ENCODE assay signal across 9 mouse cellular contexts in the genomic region with DNA sequence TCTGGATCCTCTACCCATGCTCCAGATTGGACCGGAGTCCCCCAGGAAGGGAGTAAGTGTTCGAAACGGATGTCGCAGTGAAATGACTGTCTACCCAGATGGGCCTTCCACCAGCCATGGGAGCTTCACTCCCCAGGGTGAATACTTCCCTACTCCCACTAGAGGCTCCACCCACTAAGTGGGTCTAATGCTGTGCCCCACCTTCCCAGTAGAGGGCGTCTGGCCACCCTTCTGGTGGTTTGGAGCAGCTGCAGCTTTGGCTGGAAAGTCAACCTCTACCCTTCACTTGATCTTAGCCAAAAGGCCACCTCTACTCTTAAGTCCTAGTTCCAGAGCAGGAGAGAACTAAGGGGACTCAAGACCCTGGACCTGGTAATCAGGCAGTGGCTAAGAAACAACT. TPM values are rescaled to one million over a fixed set of nuclear protein-coding genes. Genes with fewer than 3 reads are reported as not detected.
DNase-seq lines count a peak whose midpoint lies in the region; ATAC-seq lines count a peak whose summit lies in the region.
"Had no signal": no experiment of that assay in that cellular context is flagged by ENCODE, and none has a peak within 500 bp of the region (broad histone marks: within the 10 kb centered on the region; RNA-seq: fewer than 3 reads in every experiment).

No protein-coding gene starts in this region.

- DNase-seq in midbrain, embryonic 14.5 days, result peak; percentile 22
- peak; percentile 6 for DNase-seq in T-cell, adult 2 months (ENCODE audit: low spot score)
- peak; percentile 53 for DNase-seq in c-Kit-positive CD71-negative TER-119-negative erythroid progenitor cells, embryonic 14.5 days (ENCODE audit: low read depth)
- peak; percentile 34 to 56 for DNase-seq in heart, postnatal 10 days
- DNase-seq in thymus, postnatal 0 days (ENCODE audit: low spot score), result peak; percentile 72

- H3K4me1 ChIP-seq in midbrain, embryonic 14.5 days (ENCODE audit: control insufficient read depth, insufficient read depth, low read length), result no peaks in the 10 kb centered on the region
- no peaks in the 10 kb centered on the region for H3K4me1 ChIP-seq in midbrain, embryonic 16.5 days (ENCODE audit: control insufficient read depth, insufficient read depth, low read length)
- no peaks in the 10 kb centered on the region for H3K4me1 ChIP-seq in lung, embryonic 16.5 days (replicated peaks; ENCODE audit: control insufficient read depth, insufficient read depth, low read length)
- H3K4me1 ChIP-seq: stomach, embryonic 15.5 days had no signal

- ATAC-seq in midbrain, embryonic 14.5 days (ENCODE audit: low FRiP score, low TSS enrichment), result no peak
- ATAC-seq in midbrain, embryonic 16.5 days, result no peak
- ATAC-seq in lung, embryonic 16.5 days (ENCODE audit: low read depth), result 0 out of 2 replicates have a peak, but pooled peaks have one; percentile 38

- H3K9me3 ChIP-seq in midbrain, embryonic 14.5 days (ENCODE audit: control insufficient read depth, low read length), result no peaks in the 10 kb centered on the region
- H3K9me3 ChIP-seq in midbrain, embryonic 16.5 days (replicated peaks; ENCODE audit: control insufficient read depth, low read length, poor library complexity, severe bottlenecking), result no peaks in the 10 kb centered on the region
- H3K9me3 ChIP-seq in lung, embryonic 16.5 days (ENCODE audit: control insufficient read depth, low read length), result no peaks in the 10 kb centered on the region
- H3K9me3 ChIP-seq: stomach, embryonic 15.5 days had no signal

- no peak overlapping the region for H3K4me3 ChIP-seq in midbrain, embryonic 14.5 days (replicated peaks; ENCODE audit: low read depth, low read length)
- no peak overlapping the region for H3K4me3 ChIP-seq in midbrain, embryonic 16.5 days (ENCODE audit: low read depth, low read length)
- no peak overlapping the region for H3K4me3 ChIP-seq in lung, embryonic 16.5 days (ENCODE audit: low read length)
- H3K4me3 ChIP-seq: stomach, embryonic 15.5 days had no signal

- no peaks in the 10 kb centered on the region for H3K27me3 ChIP-seq in midbrain, embryonic 14.5 days (ENCODE audit: control insufficient read depth, insufficient read depth, low read length)
- no peaks in the 10 kb centered on the region for H3K27me3 ChIP-seq in midbrain, embryonic 16.5 days (ENCODE audit: control insufficient read depth, insufficient read depth, low read depth, low read length)
- H3K27me3 ChIP-seq in lung, embryonic 16.5 days (ENCODE audit: control insufficient read depth, insufficient read depth, low read depth, low read length), result no peaks in the 10 kb centered on the region
- H3K27me3 ChIP-seq: stomach, embryonic 15.5 days had no signal

- no peak overlapping the region for H3K27ac ChIP-seq in midbrain, embryonic 14.5 days (replicated peaks; ENCODE audit: low read depth, low read length)
- H3K27ac ChIP-seq in midbrain, embryonic 16.5 days (ENCODE audit: low read length), result no peak overlapping the region
- H3K27ac ChIP-seq in lung, embryonic 16.5 days (ENCODE audit: low read length), result no peak overlapping the region
- H3K27ac ChIP-seq: stomach, embryonic 15.5 days had no signal

- H3K36me3 ChIP-seq in midbrain, embryonic 14.5 days (ENCODE audit: control insufficient read depth, insufficient read depth, low read length), result peaks cover 5% of the 10 kb centered on the region; the same call in 1 of the 2 replicates
- peaks cover 6% of the 10 kb centered on the region; the same call in 1 of the 2 replicates for H3K36me3 ChIP-seq in midbrain, embryonic 16.5 days (ENCODE audit: control insufficient read depth, insufficient read depth, low read length)
- H3K36me3 ChIP-seq in lung, embryonic 16.5 days (ENCODE audit: control insufficient read depth, insufficient read depth, low read length), result no peaks in the 10 kb centered on the region
- H3K36me3 ChIP-seq: stomach, embryonic 15.5 days had no signal

- no peak overlapping the region for H3K9ac ChIP-seq in midbrain, embryonic 14.5 days (replicated peaks; ENCODE audit: low read length)
- H3K9ac ChIP-seq in midbrain, embryonic 16.5 days (ENCODE audit: low read depth, low read length), result no peak overlapping the region
- H3K9ac ChIP-seq in lung, embryonic 16.5 days (ENCODE audit: low read length), result no peak overlapping the region
- H3K9ac ChIP-seq: stomach, embryonic 15.5 days had no signal

- no peak overlapping the region for H3K4me2 ChIP-seq in midbrain, embryonic 14.5 days (ENCODE audit: low read length)
- H3K4me2 ChIP-seq in midbrain, embryonic 16.5 days (ENCODE audit: low read length), result no peak overlapping the region
- H3K4me2 ChIP-seq in lung, embryonic 16.5 days (ENCODE audit: low read depth, low read length), result no peak overlapping the region
- H3K4me2 ChIP-seq: stomach, embryonic 15.5 days had no signal

- intact Hi-C loops in heart, postnatal 10 days (cut with DNase I), result no loop called here

- 61% methylated on average over 5 of the region's 5 CpGs for WGBS in midbrain, embryonic 14.5 days
- WGBS in midbrain, embryonic 16.5 days, result 62% methylated on average over 5 of the region's 5 CpGs
- WGBS in lung, embryonic 16.5 days, result 69% methylated on average over 5 of the region's 5 CpGs

RNA-seq across cellular contexts. Expression of gene Gprin2, which starts 12.8 kb away (rescaled TPM):
- polyA plus RNA-seq in midbrain, embryonic 14.5 days (2014; fragmentation: Nextera tagmentation; extraction: Ambion mirVana), result 5.7 and 6.8 TPM in 2 replicates
- 8.5 and 8.7 TPM in 2 replicates for polyA plus RNA-seq in midbrain, embryonic 16.5 days (2015; fragmentation: Nextera tagmentation; extraction: Ambion mirVana)
- under 1 TPM; 0.17 to 0.34 TPM for total RNA-seq in heart, postnatal 10 days (2021)
- polyA plus RNA-seq in lung, embryonic 16.5 days (2015; fragmentation: Nextera tagmentation; extraction: Ambion mirVana), result 0.21 and 0.30 TPM in 2 replicates
- polyA plus RNA-seq in thymus, postnatal 0 days (2015; fragmentation: Nextera tagmentation; extraction: Ambion mirVana), result 0.09 and 0.14 TPM in 2 replicates

RNA-seq across cellular contexts. Expression of gene Syt15, which starts 30.8 kb away (rescaled TPM):
- 0.28 and 0.42 TPM in 2 replicates for polyA plus RNA-seq in midbrain, embryonic 14.5 days (2014; fragmentation: Nextera tagmentation; extraction: Ambion mirVana)
- 0.63 and 0.68 TPM in 2 replicates for polyA plus RNA-seq in midbrain, embryonic 16.5 days (2015; fragmentation: Nextera tagmentation; extraction: Ambion mirVana)
- total RNA-seq in heart, postnatal 10 days (2021), result 1 to 10 TPM; 1.3 to 1.6 TPM
- 0.87 and 1.0 TPM in 2 replicates for polyA plus RNA-seq in lung, embryonic 16.5 days (2015; fragmentation: Nextera tagmentation; extraction: Ambion mirVana)
- polyA plus RNA-seq in thymus, postnatal 0 days (2015; fragmentation: Nextera tagmentation; extraction: Ambion mirVana), result 0.22 and 0.38 TPM in 2 replicates

RNA-seq across cellular contexts. Expression of gene Npy4r, which starts 36.3 kb away (rescaled TPM):
- polyA plus RNA-seq in midbrain, embryonic 14.5 days (2014; fragmentation: Nextera tagmentation; extraction: Ambion mirVana), result 0.13 and 0.18 TPM in 2 replicates
- 0.19 and 0.23 TPM in 2 replicates for polyA plus RNA-seq in midbrain, embryonic 16.5 days (2015; fragmentation: Nextera tagmentation; extraction: Ambion mirVana)
- total RNA-seq in heart, postnatal 10 days (2021), result under 1 TPM; 0.12 TPM
- 0.05 and 0.20 TPM in 2 replicates for polyA plus RNA-seq in lung, embryonic 16.5 days (2015; fragmentation: Nextera tagmentation; extraction: Ambion mirVana)
- 0.08 TPM in 1 of 2 replicates, not detected in the other for polyA plus RNA-seq in thymus, postnatal 0 days (2015; fragmentation: Nextera tagmentation; extraction: Ambion mirVana)
- polyA plus RNA-seq: liver, embryonic 16.5 days had no signal

Comparison
In these comparisons a context has a peak if more than half of its experiments do, and no peak if none do; other contexts are left out.
1. DNase-seq: peak in every context shown above with its lines; median percentile 72 in thymus, postnatal 0 days; 53 in c-Kit-positive CD71-negative TER-119-negative erythroid progenitor cells, embryonic 14.5 days; 45 in heart, postnatal 10 days; 22 in midbrain, embryonic 14.5 days; 6 in T-cell, adult 2 months.